Mouse (Mus musculus) MEL (cell line): Measurements from ENCODE around the gene Ybx1. TPM values are rescaled to one million over a fixed set of nuclear protein-coding genes. Genes with fewer than 3 reads are reported as not detected.

Source experiments
- DNase-seq: peaks from one replicate; pipeline ENCODE4 v3.0.0; 2011; ENCODE audit warnings: low read depth, low spot score
- H3K27ac ChIP-seq: 2 replicates; pipeline ENCODE4 v1.5.1; 2012; ENCODE audit warnings: low read depth, mild to moderate bottlenecking, control low read depth, low read length, moderate library complexity; ENCODE audit not compliant: control insufficient read depth
- H3K27me3 ChIP-seq, 2 experiments: fragments of 150-350 bp in 1 of 2; sonication (generic) in 1 of 2; 2 replicates each; pipeline ENCODE4 v1.6.1; 2012; ENCODE audit warnings: low read length in 2 of 2, mild to moderate bottlenecking in 2 of 2, improper control_type of control experiment in 1 of 2, moderate library complexity in 1 of 2; ENCODE audit not compliant: insufficient read depth in 2 of 2, control insufficient read depth in 1 of 2
- H3K36me3 ChIP-seq, 2 experiments: 2 replicates each; pipeline ENCODE4 v1.6.1; 2012 to 2014; ENCODE audit warnings: low read length in 2 of 2, improper control_type of control experiment in 1 of 2, inconsistent platforms in 1 of 2, mild to moderate bottlenecking in 1 of 2; ENCODE audit not compliant: insufficient read depth in 2 of 2, control insufficient read depth in 1 of 2
- H3K4me1 ChIP-seq, 2 experiments: fragments of 150-350 bp in 1 of 2; sonication (generic) in 1 of 2; 2 replicates each; pipeline ENCODE4 v1.6.1; 2012; ENCODE audit warnings: low read length in 2 of 2, improper control_type of control experiment in 1 of 2, mild to moderate bottlenecking in 1 of 2; ENCODE audit not compliant: insufficient read depth in 2 of 2, control insufficient read depth in 1 of 2
- H3K4me3 ChIP-seq, 2 experiments: fragments of 150-350 bp in 1 of 2; sonication (generic) in 1 of 2; 2 replicates each; pipeline ENCODE4 v1.5.1; 2012; ENCODE audit warnings: low read depth in 2 of 2, low read length in 2 of 2, mild to moderate bottlenecking in 2 of 2, moderate library complexity in 2 of 2, control low read depth in 1 of 2, improper control_type of control experiment in 1 of 2; ENCODE audit not compliant: control insufficient read depth in 1 of 2, insufficient read depth in 1 of 2
- H3K79me2 ChIP-seq: 2 replicates; pipeline ENCODE4 v1.6.1; 2012; ENCODE audit warnings: mild to moderate bottlenecking, low read length, moderate library complexity; ENCODE audit not compliant: control insufficient read depth, poor library complexity, insufficient read depth
- H3K9ac ChIP-seq: 2 replicates; pipeline ENCODE4 v1.6.1; 2012; ENCODE audit warnings: low read depth, mild to moderate bottlenecking, control low read depth, low read length, moderate library complexity; ENCODE audit not compliant: control insufficient read depth, poor library complexity, severe bottlenecking
- H3K9me3 ChIP-seq: fragments of 150-350 bp; sonication (generic); replicated peaks from 2 replicates; pipeline ENCODE4 v1.6.1; 2012; ENCODE audit warnings: mild to moderate bottlenecking, low read length, improper control_type of control experiment, moderate library complexity; ENCODE audit not compliant: insufficient read depth
- BHLHE40 ChIP-seq: IDR thresholded peaks from 2 replicates; pipeline ENCODE4 v1.6.1; 2012; ENCODE audit warnings: low read depth, mild to moderate bottlenecking, inconsistent platforms, low read length, improper control_type of control experiment, borderline replicate concordance
- CHD1 ChIP-seq: IDR thresholded peaks from 2 replicates; pipeline ENCODE4 v1.6.1; 2012; ENCODE audit warnings: low read depth, mild to moderate bottlenecking, inconsistent platforms, low read length, improper control_type of control experiment
- CHD2 ChIP-seq: IDR thresholded peaks from 2 replicates; pipeline ENCODE4 v1.6.1; 2011; ENCODE audit warnings: low read length, improper control_type of control experiment
- CTCF ChIP-seq, 3 experiments: IDR thresholded peaks in 2 of 3; conservative IDR thresholded peaks in 1 of 3; 2 replicates each; pipeline ENCODE4 v1.5.1; 2011 to 2012; ENCODE audit warnings: low read length in 3 of 3, low read depth in 2 of 3, mild to moderate bottlenecking in 2 of 3, improper control_type of control experiment in 1 of 3, inconsistent platforms in 1 of 3, mixed read lengths in 1 of 3, moderate library complexity in 1 of 3; ENCODE audit not compliant: control insufficient read depth in 1 of 3, insufficient read depth in 1 of 3, poor library complexity in 1 of 3, severe bottlenecking in 1 of 3
- ELF1 ChIP-seq: IDR thresholded peaks from 2 replicates; pipeline ENCODE4 v1.6.1; 2014; ENCODE audit warnings: low read depth, mild to moderate bottlenecking, inconsistent platforms, low read length, improper control_type of control experiment, moderate library complexity
- EP300 ChIP-seq, 2 experiments: IDR thresholded peaks; 2 replicates each; pipeline ENCODE4 v1.6.1; 2011; ENCODE audit warnings: improper control_type of control experiment in 2 of 2, low read length in 2 of 2, low read depth in 1 of 2, mild to moderate bottlenecking in 1 of 2
- ETS1 ChIP-seq: IDR thresholded peaks from 2 replicates; pipeline ENCODE4 v1.6.1; 2012; ENCODE audit warnings: low read depth, mild to moderate bottlenecking, inconsistent platforms, low read length, improper control_type of control experiment, moderate library complexity
- GABPA ChIP-seq: IDR thresholded peaks from 2 replicates; pipeline ENCODE4 v1.6.1; 2012; ENCODE audit warnings: low read depth, mild to moderate bottlenecking, inconsistent platforms, low read length, improper control_type of control experiment, moderate library complexity
- GATA1 ChIP-seq: IDR thresholded peaks from 2 replicates; pipeline ENCODE4 v1.6.1; 2011; ENCODE audit warnings: low read depth, low read length, improper control_type of control experiment
- JUND ChIP-seq: IDR thresholded peaks from 2 replicates; pipeline ENCODE4 v1.6.1; 2011; ENCODE audit warnings: low read depth, mild to moderate bottlenecking, improper control_type of control experiment, low read length
- MAFK ChIP-seq: IDR thresholded peaks from 2 replicates; pipeline ENCODE4 v1.6.1; 2011; ENCODE audit warnings: low read depth, mild to moderate bottlenecking, low read length, improper control_type of control experiment, borderline replicate concordance
- MAZ ChIP-seq: IDR thresholded peaks from 2 replicates; pipeline ENCODE4 v1.6.1; 2012; ENCODE audit warnings: low read depth, mild to moderate bottlenecking, inconsistent platforms, low read length, improper control_type of control experiment
- MEF2A ChIP-seq: IDR thresholded peaks from 2 replicates; pipeline ENCODE4 v1.6.1; 2014; ENCODE audit warnings: low read depth, mild to moderate bottlenecking, inconsistent platforms, low read length, improper control_type of control experiment; ENCODE audit not compliant: poor library complexity, insufficient replicate concordance, severe bottlenecking; ENCODE audit errors: extremely low read depth
- MXI1 ChIP-seq: IDR thresholded peaks from 2 replicates; pipeline ENCODE4 v1.6.1; 2011; ENCODE audit warnings: mild to moderate bottlenecking, low read depth, low read length, improper control_type of control experiment
- NELFE ChIP-seq: IDR thresholded peaks from 2 replicates; pipeline ENCODE4 v1.6.1; 2011; ENCODE audit warnings: low read depth, low read length, improper control_type of control experiment
- NRF1 ChIP-seq: IDR thresholded peaks from 2 replicates; pipeline ENCODE4 v1.6.1; 2014; ENCODE audit warnings: low read depth, mild to moderate bottlenecking, inconsistent platforms, low read length, improper control_type of control experiment, moderate library complexity; ENCODE audit not compliant: poor library complexity, insufficient read depth, severe bottlenecking
- POLR2A ChIP-seq, 2 experiments: IDR thresholded peaks; 2 replicates each; pipeline ENCODE4 v1.6.1; 2011 to 2012; ENCODE audit warnings: low read length in 2 of 2, mild to moderate bottlenecking in 2 of 2, control low read depth in 1 of 2, improper control_type of control experiment in 1 of 2, low read depth in 1 of 2, moderate library complexity in 1 of 2; ENCODE audit not compliant: control insufficient read depth in 1 of 2, insufficient read depth in 1 of 2, poor library complexity in 1 of 2
- POLR2AphosphoS2 ChIP-seq: IDR thresholded peaks from 2 replicates; pipeline ENCODE4 v1.6.1; 2011; ENCODE audit warnings: low read length, improper control_type of control experiment
- POLR2AphosphoS5 ChIP-seq: IDR thresholded peaks from 2 replicates; pipeline ENCODE4 v1.6.1; 2012; ENCODE audit warnings: low read depth, borderline replicate concordance, mild to moderate bottlenecking, inconsistent platforms, low read length, moderate library complexity, mixed read lengths
- RAD21 ChIP-seq: IDR thresholded peaks from 2 replicates; pipeline ENCODE4 v1.6.1; 2011; ENCODE audit warnings: mild to moderate bottlenecking, low read depth, low read length, improper control_type of control experiment
- SIN3A ChIP-seq: IDR thresholded peaks from 2 replicates; pipeline ENCODE4 v1.6.1; 2012; ENCODE audit warnings: low read length, improper control_type of control experiment, inconsistent platforms
- SMC3 ChIP-seq: IDR thresholded peaks from 2 replicates; pipeline ENCODE4 v1.6.1; 2011; ENCODE audit warnings: low read depth, low read length, improper control_type of control experiment
- TBP ChIP-seq: IDR thresholded peaks from 2 replicates; pipeline ENCODE4 v1.8.0; 2011; ENCODE audit warnings: low read depth, low read length, improper control_type of control experiment
- TCF12 ChIP-seq: IDR thresholded peaks from 2 replicates; pipeline ENCODE4 v1.6.1; 2014; ENCODE audit warnings: low read depth, mild to moderate bottlenecking, inconsistent platforms, low read length, improper control_type of control experiment, moderate library complexity
- UBTF ChIP-seq: IDR thresholded peaks from 2 replicates; pipeline ENCODE4 v1.6.1; 2012; ENCODE audit warnings: low read depth, mild to moderate bottlenecking, inconsistent platforms, low read length, improper control_type of control experiment, moderate library complexity, borderline replicate concordance; ENCODE audit not compliant: insufficient read depth
- USF1 ChIP-seq: IDR thresholded peaks from 2 replicates; pipeline ENCODE4 v1.6.1; 2014; ENCODE audit warnings: low read depth, mild to moderate bottlenecking, inconsistent platforms, low read length, improper control_type of control experiment, moderate library complexity
- USF2 ChIP-seq, 2 experiments: IDR thresholded peaks; 2 replicates each; pipeline ENCODE4 v1.6.1; 2011 to 2012; ENCODE audit warnings: improper control_type of control experiment in 2 of 2, low read length in 2 of 2, borderline replicate concordance in 1 of 2, inconsistent platforms in 1 of 2, low read depth in 1 of 2, mild to moderate bottlenecking in 1 of 2; ENCODE audit not compliant: insufficient read depth in 1 of 2
- ZC3H11A ChIP-seq: IDR thresholded peaks from 2 replicates; pipeline ENCODE4 v1.6.1; 2012; ENCODE audit warnings: low read depth, mild to moderate bottlenecking, inconsistent platforms, low read length, improper control_type of control experiment
- ZMIZ1 ChIP-seq: IDR thresholded peaks from 2 replicates; pipeline ENCODE4 v1.6.1; 2012; ENCODE audit warnings: low read depth, mild to moderate bottlenecking, inconsistent platforms, low read length, improper control_type of control experiment, moderate library complexity
- ZNF384 ChIP-seq: IDR thresholded peaks from 2 replicates; pipeline ENCODE4 v1.6.1; 2012; ENCODE audit warnings: low read depth, mild to moderate bottlenecking, inconsistent platforms, low read length, improper control_type of control experiment
- polyA plus RNA-seq, 2 experiments: library from polyadenylated mRNA; stranded (reverse) in 1 of 2; unstranded in 1 of 2; fragments of >175 nt in 1 of 2; fragments of >200 nt in 1 of 2; gene quantifications; 2 replicates each; pipeline versions ENCODE4 v1.2.1 to v1.2.4; 2012; ENCODE audit warnings: low replicate concordance in 2 of 2, low read depth in 1 of 2; ENCODE audit not compliant: insufficient read length in 2 of 2, insufficient read depth in 1 of 2, missing spikeins in 1 of 2
- total RNA-seq: library from RNA; depleted of rRNA; stranded (reverse); fragments of 300-350 nt; gene quantifications from 2 replicates; pipeline ENCODE4 v1.2.3, GENCODE M21; 2012

Ybx1 gene
- total and polyA plus RNA-seq, 3 experiments, result 979 to 2,666 (median 2,172) TPM

GRCm38 (mm10) chr4:119242571-119242970 lies 51.8 kb downstream of the Ybx1 start:
- no peak overlapping the region for H3K9ac ChIP-seq
- TF ChIP-seq BHLHE40 (no peak), ELF1 (no peak), JUND (no peak), SMC3 (no peak), CHD1 (no peak), MXI1 (no peak), GATA1 (no peak), ZC3H11A (no peak), ZNF384 (no peak), EP300 (IDR thresholded peaks at IDR 0.05; ENCODE audit: low read depth in 1 of 2, low read length in 2 of 2) (no peak), NRF1 (no peak), CTCF (IDR thresholded peaks at IDR 0.05 in 2 of 3, conservative IDR thresholded peaks at IDR 0.05 in 1 of 3; ENCODE audit: control insufficient read depth in 1 of 3, insufficient read depth in 1 of 3, low read depth in 2 of 3, low read length in 3 of 3, poor library complexity in 1 of 3, severe bottlenecking in 1 of 3) (no peak), SIN3A (no peak), TBP (no peak), ZMIZ1 (no peak), MAZ (no peak)
- H3K36me3 ChIP-seq, result peaks cover 0 to 2% of the 10 kb centered on the region in 2 experiments; a peak in 2 of 4 replicates
- DNase-seq, result no peak
- no peaks in the 10 kb centered on the region; a peak in 2 of 4 replicates for H3K4me1 ChIP-seq
- no peaks in the 10 kb centered on the region for H3K9me3 ChIP-seq
- H3K79me2 ChIP-seq, result no peaks in the 10 kb centered on the region
- no peak overlapping the region for H3K4me3 ChIP-seq
- H3K27ac ChIP-seq, result no peak overlapping the region
- H3K27me3 ChIP-seq, result no peaks in the 10 kb centered on the region

- Histone ChIP-seq H3K4me1 (no peaks in the 10 kb centered on the region; a peak in 2 of 4 replicates), H3K79me2 (no peaks in the 10 kb centered on the region), H3K27ac (no peak overlapping the region), H3K36me3 (peaks cover 0 to 2% of the 10 kb centered on the region in 2 experiments; a peak in 2 of 4 replicates), H3K9me3 (no peaks in the 10 kb centered on the region), H3K9ac (no peak overlapping the region), H3K27me3 (no peaks in the 10 kb centered on the region), H3K4me3 (no peak overlapping the region)
- peak; percentile 37 for DNase-seq
- TF ChIP-seq JUND, result no peak
- no peak for TF ChIP-seq CHD1
- no peak for TF ChIP-seq UBTF
- no peak for TF ChIP-seq MAFK
- no peak for TF ChIP-seq NELFE
- no peak for TF ChIP-seq ZMIZ1
- no peak for TF ChIP-seq USF1
- no peak for TF ChIP-seq TCF12
- peak; percentile 50 for TF ChIP-seq SMC3
- no peak for TF ChIP-seq MEF2A
- peak; percentile 35 to 56 (median 55) for TF ChIP-seq CTCF (IDR thresholded peaks at IDR 0.05 in 2 of 3, conservative IDR thresholded peaks at IDR 0.05 in 1 of 3; ENCODE audit: control insufficient read depth in 1 of 3, insufficient read depth in 1 of 3, low read depth in 2 of 3, low read length in 3 of 3, poor library complexity in 1 of 3, severe bottlenecking in 1 of 3)
- TF ChIP-seq ELF1, result no peak
- peak; percentile 43 for TF ChIP-seq RAD21
- TF ChIP-seq POLR2A (IDR thresholded peaks at IDR 0.05; ENCODE audit: control insufficient read depth in 1 of 2, insufficient read depth in 1 of 2, low read depth in 1 of 2, low read length in 2 of 2, poor library complexity in 1 of 2), result no peak
- no peak for TF ChIP-seq POLR2AphosphoS2
- TF ChIP-seq USF2 (IDR thresholded peaks at IDR 0.05; ENCODE audit: borderline replicate concordance in 1 of 2, insufficient read depth in 1 of 2, low read depth in 1 of 2, low read length in 2 of 2), result no peak
- no peak for TF ChIP-seq GABPA
- TF ChIP-seq POLR2AphosphoS5, result no peak
- no peak for TF ChIP-seq SIN3A
- TF ChIP-seq ZC3H11A, result no peak
- TF ChIP-seq BHLHE40, result no peak
- TF ChIP-seq ETS1, result no peak
- no peak for TF ChIP-seq CHD2
These were observed 52.7 kb downstream of the Ybx1 start for GRCm38 (mm10) chr4:119241664-119242063.
